Mouse (Mus musculus) left cerebral cortex, adult 2 months (tissue): ENCODE data around the gene Mapkapk3. TPM values are rescaled to one million over a fixed set of nuclear protein-coding genes. Genes with fewer than 3 reads are reported as not detected.
"Not testable (repeated sequence)": the region's sequence is repeated elsewhere in the genome, so short reads cannot be mapped to it uniquely, and the experiment has no call there.

Source experiments
- DNase-seq, 2 experiments: peaks; one replicate each; pipeline ENCODE4 v3.0.0; 2021 to 2022; ENCODE audit warnings: low spot score in 2 of 2, mixed read lengths in 1 of 2; ENCODE audit errors: extremely low spot score in 1 of 2
- H3K27ac ChIP-seq: fragments of 200-600 bp; 2 replicates; pipeline ENCODE4 v1.8.1; 2022
- H3K4me3 ChIP-seq: fragments of 200-600 bp; 2 replicates; pipeline ENCODE4 v1.8.1; 2022
- CTCF ChIP-seq: fragments of 200-600 bp; IDR thresholded peaks from 2 replicates; pipeline ENCODE4 v1.8.1; 2022; ENCODE audit warnings: antibody characterized with exemption, mild to moderate bottlenecking, moderate library complexity
- intact Hi-C: fragments of 180-260 bp; cut with DNase I; formaldehyde crosslinking; loops from one replicate; pipeline ENCODE4 v1.15.1; 2025
- total RNA-seq, 2 experiments: library from RNA; stranded (reverse); gene quantifications; 2 replicates each; pipeline ENCODE4 v1.2.3; 2021

Mapkapk3 gene
- total RNA-seq, 2 experiments from 2014 or later, result 3.4 to 3.5 TPM

- intact Hi-C loops, result no loop called here
- no peak overlapping the region for H3K4me3 ChIP-seq
- DNase-seq, result no peak
- no peak for TF ChIP-seq CTCF
- no peak overlapping the region for H3K27ac ChIP-seq
Observed at GRCm38 (mm10) chr9:107324799-107325561, 35.3 kb upstream of the Mapkapk3 start.

- DNase-seq, result no peak
- TF ChIP-seq CTCF, result no peak
Observed at GRCm38 (mm10) chr9:107323558-107323957, 33.9 kb upstream of the Mapkapk3 start.

DNA sequence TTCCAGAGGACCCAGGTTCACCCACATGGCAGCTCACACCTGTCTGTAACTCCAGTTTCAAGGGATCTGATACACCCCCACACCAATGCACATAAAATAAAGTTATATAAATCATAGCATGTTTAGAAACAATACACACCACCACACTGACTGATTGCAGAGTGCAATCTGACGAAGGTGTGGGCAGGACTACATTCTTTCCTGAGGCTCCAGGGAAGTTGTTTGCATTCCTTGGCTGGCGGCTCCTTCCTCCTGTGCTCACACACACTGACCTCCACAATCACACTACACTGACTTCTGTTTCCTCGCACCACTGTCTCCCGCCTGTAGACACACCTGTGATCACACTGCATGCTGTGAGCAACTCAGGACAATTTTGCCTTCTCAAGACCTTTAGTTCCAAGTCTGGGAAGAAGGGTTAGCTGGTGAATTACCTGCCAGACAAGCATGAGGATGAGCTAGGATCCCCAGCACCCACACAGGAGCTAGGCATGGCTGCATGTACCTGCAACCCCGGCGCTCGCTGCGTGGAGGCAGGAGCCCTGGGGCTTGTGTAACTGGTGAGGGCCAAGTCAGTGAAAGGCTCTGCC is 32.9 kb upstream of the Mapkapk3 start:
- TF ChIP-seq CTCF, result no peak
- no peak overlapping the region for H3K27ac ChIP-seq
- intact Hi-C loops, result no loop called here
- no peak for DNase-seq
- H3K4me3 ChIP-seq, result no peak overlapping the region

More at GRCm38 (mm10) chr9:107323558-107323957, 33.9 kb upstream of the Mapkapk3 start:
- H3K27ac ChIP-seq, result no peak overlapping the region
- no peak overlapping the region for H3K4me3 ChIP-seq
- intact Hi-C loops, result no loop called here

DNA sequence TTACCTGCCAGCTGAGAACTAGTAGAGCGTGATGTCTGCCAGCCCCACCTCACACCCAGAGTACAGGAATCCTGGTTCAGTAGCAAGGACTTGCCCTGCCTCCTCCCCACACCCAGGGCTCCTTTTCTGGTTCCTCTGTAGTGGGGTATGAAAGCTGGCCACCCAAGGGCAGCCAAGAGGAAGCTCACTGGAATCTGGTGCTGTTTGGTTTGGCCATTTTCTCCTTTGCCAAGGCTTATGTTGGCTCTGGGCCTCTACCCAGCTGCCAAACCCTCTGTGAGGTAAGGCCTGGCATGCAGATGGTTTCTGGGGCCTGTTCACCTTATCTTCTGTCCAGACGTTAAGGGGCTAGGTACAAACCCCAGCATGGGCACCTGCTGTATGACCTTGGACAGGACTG is 26.1 kb upstream of the Mapkapk3 start:
- no peak for DNase-seq
- Histone ChIP-seq H3K27ac (no peak overlapping the region), H3K4me3 (no peak overlapping the region)
- TF ChIP-seq CTCF, result no peak
- intact Hi-C loops, result no loop called here

GRCm38 (mm10) chr9:107313926-107314325 is 24.2 kb upstream of the Mapkapk3 start:
- intact Hi-C loops, result no loop called here
- no peak for TF ChIP-seq CTCF
- DNase-seq, result no peak
- H3K4me3 ChIP-seq, result no peak overlapping the region
- H3K27ac ChIP-seq, result no peak overlapping the region

DNA sequence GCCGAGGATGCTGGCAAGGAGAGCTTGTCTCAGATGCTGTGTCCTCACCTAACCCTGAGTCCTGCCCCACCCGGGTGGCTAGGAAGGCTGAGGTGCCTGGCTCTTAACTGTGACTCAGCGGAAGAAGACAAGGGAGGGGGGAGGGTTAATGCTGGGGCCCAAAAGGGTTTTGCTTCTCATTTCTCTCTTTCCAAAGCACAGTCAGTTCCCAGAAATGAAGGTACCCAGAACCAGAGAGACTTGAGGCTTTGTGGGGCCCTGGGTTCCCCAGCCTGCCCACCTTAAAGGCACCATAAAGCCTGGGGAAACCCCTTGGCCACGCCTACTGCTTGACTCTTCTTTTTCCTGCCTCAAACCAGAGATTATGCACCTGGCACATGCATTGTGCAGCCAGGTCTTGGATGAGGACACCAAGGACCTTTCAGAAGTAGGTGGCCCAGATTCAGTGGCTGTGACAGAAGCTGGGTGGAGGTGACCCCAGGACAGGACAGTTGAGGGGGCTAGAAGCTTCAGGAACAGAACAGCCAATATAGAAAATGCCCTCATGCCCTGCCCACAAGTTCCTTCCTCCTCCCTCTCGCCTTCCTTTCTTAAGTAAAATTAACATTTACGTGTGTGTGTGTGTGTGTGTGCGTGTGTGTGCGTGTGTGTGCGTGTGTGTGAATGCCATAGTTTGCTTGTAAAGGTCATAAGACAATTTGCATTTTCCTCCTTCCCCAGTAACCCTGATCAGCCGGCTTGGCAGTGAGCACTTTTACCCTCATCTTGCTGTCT is 23.3 kb upstream of the Mapkapk3 start:
- no peak overlapping the region for H3K4me3 ChIP-seq
- H3K27ac ChIP-seq, result no peak overlapping the region
- no peak for DNase-seq
- intact Hi-C loops, result no loop called here
- no peak for TF ChIP-seq CTCF

DNA sequence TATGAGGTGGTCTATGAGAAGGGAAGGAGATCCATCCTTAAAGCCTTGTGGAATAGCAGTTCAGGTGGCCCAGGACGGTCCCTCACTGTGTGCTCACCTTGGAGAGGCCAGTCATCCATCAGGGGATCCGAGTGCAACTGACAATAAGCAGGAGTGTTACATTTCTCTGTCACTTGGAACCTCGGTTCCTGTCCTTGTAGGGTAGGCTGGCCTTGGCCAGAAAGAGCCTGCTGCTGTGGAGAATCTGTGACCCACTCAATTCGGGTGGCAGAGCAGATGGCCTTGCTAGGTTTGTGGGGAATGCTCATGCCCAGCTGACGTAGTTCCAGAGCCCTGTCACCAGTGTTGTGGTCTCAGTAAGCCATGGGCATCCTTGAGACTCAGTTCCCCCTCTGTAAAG is 19.9 kb upstream of the Mapkapk3 start:
- no peak for TF ChIP-seq CTCF
- DNase-seq, result no peak
- intact Hi-C loops, result no loop called here
- Histone ChIP-seq H3K4me3 (no peak overlapping the region), H3K27ac (no peak overlapping the region)

DNA sequence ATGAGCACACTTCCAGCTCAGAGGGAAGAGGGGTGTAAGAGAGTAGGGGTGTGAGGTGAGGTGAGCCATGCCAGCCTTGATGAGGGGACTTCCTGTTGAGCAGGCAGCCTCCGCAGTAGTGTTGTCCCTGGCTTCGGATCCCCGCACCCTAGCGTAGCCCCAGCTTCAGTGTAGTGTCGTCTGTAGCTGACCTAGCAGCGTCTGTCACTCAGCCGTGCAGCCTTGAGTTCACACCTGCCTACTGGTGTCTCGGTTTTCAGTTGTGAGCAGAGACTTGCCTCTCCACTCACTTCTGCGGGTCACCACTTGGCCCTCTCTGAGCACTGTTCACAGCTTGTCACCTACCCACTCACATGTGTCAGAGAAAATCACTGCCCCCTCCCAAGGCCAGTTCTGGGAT is 19.5 kb upstream of the Mapkapk3 start:
- DNase-seq, result no peak
- intact Hi-C loops, result no loop called here
- H3K27ac ChIP-seq, result no peak overlapping the region
- TF ChIP-seq CTCF, result no peak
- no peak overlapping the region for H3K4me3 ChIP-seq

- Histone ChIP-seq H3K4me3 (no peak overlapping the region), H3K27ac (no peak overlapping the region; the same call in 1 of the 2 replicates)
- intact Hi-C loops, result no loop called here
- TF ChIP-seq CTCF, result no peak
- DNase-seq, result no peak
Observed at GRCm38 (mm10) chr9:107308346-107309000, 18.8 kb upstream of the Mapkapk3 start.

GRCm38 (mm10) chr9:107307886-107308285 is 18.2 kb upstream of the Mapkapk3 start:
- intact Hi-C loops, result no loop called here
- H3K27ac ChIP-seq, result no peak overlapping the region; the same call in 1 of the 2 replicates
- H3K4me3 ChIP-seq, result no peak overlapping the region
- TF ChIP-seq CTCF, result no peak
- DNase-seq, result peak; percentile 38 to 45

DNA sequence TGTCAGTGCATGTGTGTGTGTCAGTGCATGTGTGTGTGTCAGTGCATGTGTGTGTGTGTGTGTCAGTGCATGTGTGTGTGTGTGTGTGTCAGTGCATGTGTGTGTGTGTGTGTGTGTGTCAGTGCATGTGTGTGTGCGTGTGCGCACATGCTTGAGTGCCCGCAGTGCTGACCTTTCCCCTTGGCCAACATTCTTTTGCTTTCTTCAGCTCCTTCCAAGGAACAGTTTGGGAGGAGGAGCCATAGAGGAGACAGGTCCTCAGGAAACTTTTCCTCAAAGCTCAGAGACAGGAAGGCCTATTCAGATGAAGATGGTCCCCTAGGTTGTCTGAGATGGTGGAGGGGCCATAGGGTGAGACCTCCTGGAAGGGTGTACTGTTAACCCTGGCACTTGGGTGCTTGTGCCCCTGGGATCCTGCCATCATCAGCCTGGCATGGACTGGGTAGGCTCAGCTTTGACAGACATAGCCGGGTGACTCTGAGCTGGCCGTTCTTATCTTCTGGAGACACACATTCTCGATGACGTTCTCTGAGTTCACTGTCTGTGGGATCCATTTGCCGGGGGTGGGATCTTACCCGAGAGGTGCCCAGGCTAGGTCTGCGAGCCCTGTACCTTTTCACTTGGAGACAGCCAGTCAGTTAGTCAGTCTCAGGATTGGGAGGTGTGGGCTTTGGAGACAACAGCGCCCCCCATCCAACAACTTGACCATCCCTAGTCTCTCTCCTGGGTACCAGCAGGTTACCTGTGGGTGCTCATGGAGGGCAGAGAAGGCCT is 17.6 kb upstream of the Mapkapk3 start:
- Histone ChIP-seq H3K27ac (no peak overlapping the region), H3K4me3 (no peak overlapping the region)
- TF ChIP-seq CTCF, result no peak
- no peak for DNase-seq
- intact Hi-C loops, result no loop called here

GRCm38 (mm10) chr9:107306673-107307072 is 17.0 kb upstream of the Mapkapk3 start:
- H3K4me3 ChIP-seq, intact Hi-C loops, DNase-seq, H3K27ac ChIP-seq: not testable (repeated sequence)
